Mouse (Mus musculus) E14TG2a.4 (cell line): ENCODE data around the gene Smg7.
A peak's percentile ranks its signal among the peaks of the same experiment; 100 is the strongest.

Source experiments
- H3K27me3 ChIP-seq: 2 replicates; pipeline ENCODE4 v1.6.1; 2014; ENCODE audit warnings: low read length, control low read depth; ENCODE audit not compliant: insufficient read depth
- H3K36me3 ChIP-seq: 2 replicates; pipeline ENCODE4 v1.6.1; 2014; ENCODE audit warnings: low read length, control low read depth; ENCODE audit not compliant: insufficient read depth
- H3K4me1 ChIP-seq: replicated peaks from 2 replicates; pipeline ENCODE4 v1.6.1; 2014; ENCODE audit warnings: low read depth, low read length, control low read depth
- H3K4me3 ChIP-seq: replicated peaks from 2 replicates; pipeline ENCODE4 v1.5.1; 2014; ENCODE audit warnings: mild to moderate bottlenecking, low read length
- H3K9me3 ChIP-seq: 2 replicates; pipeline ENCODE4 v1.6.1; 2014; ENCODE audit warnings: low read length, control low read depth
- CTCF ChIP-seq: conservative IDR thresholded peaks from 2 replicates; pipeline ENCODE4 v1.5.1; 2014; ENCODE audit warnings: low read length
- NANOG ChIP-seq: IDR thresholded peaks from 2 replicates; pipeline ENCODE4 v1.6.1; 2014; ENCODE audit warnings: borderline replicate concordance, low read length, mixed read lengths
- POU5F1 ChIP-seq: IDR thresholded peaks from 2 replicates; pipeline ENCODE4 v1.6.1; 2014; ENCODE audit warnings: low read length, borderline replicate concordance

Smg7 gene

GRCm38 (mm10) chr1:152831619-152832018, 70.8 kb downstream of the Smg7 start:
- TF ChIP-seq POU5F1 (no peak), NANOG (no peak), CTCF (no peak)
- H3K4me1 ChIP-seq, result peaks cover 93% of the 10 kb centered on the region
- H3K4me3 ChIP-seq, result 0 out of 2 replicates have a peak overlapping the region, but pooled peaks have one; percentile 1
- H3K36me3 ChIP-seq, result peaks cover 62% of the 10 kb centered on the region
- H3K27me3 ChIP-seq, result no peaks in the 10 kb centered on the region
- H3K9me3 ChIP-seq, result no peaks in the 10 kb centered on the region

DNA sequence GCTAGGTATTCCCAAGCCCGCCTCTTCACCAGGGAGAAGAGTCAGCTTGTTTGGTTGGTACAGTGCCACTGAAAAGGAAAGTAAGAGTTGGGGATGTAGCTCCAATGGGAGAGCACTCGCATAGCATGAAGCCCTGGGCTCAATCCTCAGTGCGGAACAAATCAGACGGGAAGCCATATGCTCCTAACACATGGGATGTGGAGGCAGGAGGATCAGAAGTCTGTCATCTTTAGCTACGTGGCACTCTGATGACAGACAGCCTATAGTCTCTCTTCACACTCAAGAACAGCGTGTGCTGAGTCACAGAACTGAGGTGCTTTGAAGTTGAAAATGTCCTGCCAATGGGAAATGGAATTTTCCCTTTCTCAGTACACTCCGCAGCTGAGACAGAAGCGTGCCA, 71.4 kb downstream of the Smg7 start:
- Histone ChIP-seq H3K27me3 (no peaks in the 10 kb centered on the region), H3K36me3 (peaks cover 56% of the 10 kb centered on the region), H3K9me3 (no peaks in the 10 kb centered on the region), H3K4me3 (no peak overlapping the region), H3K4me1 (peaks cover 87% of the 10 kb centered on the region)
- TF ChIP-seq CTCF (no peak), POU5F1 (no peak), NANOG (no peak)

DNA sequence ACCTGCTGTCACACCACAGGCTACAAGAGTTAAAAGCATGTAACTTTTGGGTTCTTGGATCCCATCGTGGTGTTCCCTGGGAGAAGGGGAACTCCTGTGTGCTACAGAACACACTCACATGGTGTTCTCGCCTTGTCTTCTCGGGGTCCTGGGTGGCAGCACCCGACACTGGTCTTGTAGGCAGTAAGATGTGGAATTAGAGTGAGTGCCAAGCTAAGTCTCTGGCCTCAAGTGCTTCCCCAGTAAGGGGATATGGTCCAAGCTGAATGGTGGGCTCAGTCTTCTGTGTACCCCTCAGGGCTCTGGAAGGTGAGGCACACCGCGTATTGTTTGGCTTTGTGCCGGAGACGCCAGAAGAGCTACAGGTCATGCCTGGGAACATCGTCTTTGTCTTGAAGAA, 72.4 kb downstream of the Smg7 start:
- peaks cover 46% of the 10 kb centered on the region for H3K36me3 ChIP-seq
- H3K4me1 ChIP-seq, result peaks cover 77% of the 10 kb centered on the region
- no peaks in the 10 kb centered on the region for H3K27me3 ChIP-seq
- no peak overlapping the region for H3K4me3 ChIP-seq
- no peaks in the 10 kb centered on the region for H3K9me3 ChIP-seq
- TF ChIP-seq CTCF (no peak), NANOG (no peak), POU5F1 (no peak)

- Histone ChIP-seq H3K4me3 (peak overlapping the region; percentile 35; the same call in 1 of the 2 replicates), H3K27me3 (no peaks in the 10 kb centered on the region), H3K4me1 (peaks cover 68% of the 10 kb centered on the region), H3K36me3 (peaks cover 34% of the 10 kb centered on the region), H3K9me3 (no peaks in the 10 kb centered on the region)
- TF ChIP-seq CTCF, result no peak
- no peak for TF ChIP-seq POU5F1
- TF ChIP-seq NANOG, result no peak
These were observed 73.7 kb downstream of the Smg7 start for GRCm38 (mm10) chr1:152828637-152829355.

DNA sequence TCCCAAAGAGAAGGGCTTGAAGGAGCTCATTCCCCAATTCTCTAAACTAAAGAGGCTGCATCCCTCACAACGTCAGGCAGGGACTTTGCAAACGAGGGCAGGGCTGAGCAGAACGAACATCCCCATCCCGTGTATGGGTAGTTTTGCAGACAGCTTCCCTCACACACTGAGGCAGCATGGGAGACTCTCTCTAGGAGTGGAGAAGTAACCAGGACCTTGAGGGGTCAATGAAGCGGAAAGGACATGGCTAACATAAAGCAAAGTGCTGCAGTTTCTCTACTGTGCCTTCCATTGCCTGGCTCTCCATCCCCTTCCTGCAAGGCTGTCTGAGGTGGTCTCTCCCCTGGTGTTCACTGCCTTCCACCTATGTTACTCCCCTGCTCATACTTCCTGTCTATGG, 74.3 kb downstream of the Smg7 start:
- peak overlapping the region; percentile 35; the same call in 1 of the 2 replicates for H3K4me3 ChIP-seq
- H3K36me3 ChIP-seq, result peaks cover 30% of the 10 kb centered on the region
- no peak for TF ChIP-seq POU5F1
- no peak for TF ChIP-seq CTCF
- TF ChIP-seq NANOG, result no peak
- no peaks in the 10 kb centered on the region for H3K27me3 ChIP-seq
- peaks cover 61% of the 10 kb centered on the region for H3K4me1 ChIP-seq
- no peaks in the 10 kb centered on the region for H3K9me3 ChIP-seq

DNA sequence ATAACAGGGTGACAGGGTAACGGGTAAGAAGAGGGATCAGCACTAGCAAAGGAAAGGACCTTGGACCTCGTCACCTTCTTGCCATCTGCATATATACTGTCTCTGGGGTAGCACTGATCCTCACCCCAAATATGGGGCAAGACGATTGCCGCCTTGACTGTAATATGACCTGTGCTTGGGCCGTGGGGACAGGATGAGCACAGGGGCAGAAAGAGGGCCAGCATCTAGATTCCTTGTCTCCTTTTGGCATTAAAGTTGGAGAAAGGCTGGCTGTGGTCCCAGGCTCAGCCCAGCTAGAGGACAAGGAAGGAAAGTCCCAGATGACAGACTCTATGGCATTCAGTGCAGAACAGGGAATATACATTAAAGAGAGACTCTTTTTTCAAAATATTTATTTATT, 76.0 kb downstream of the Smg7 start:
- H3K9me3 ChIP-seq, result no peaks in the 10 kb centered on the region
- H3K4me1 ChIP-seq, result peaks cover 44% of the 10 kb centered on the region
- H3K4me3 ChIP-seq, result no peak overlapping the region
- H3K27me3 ChIP-seq, result no peaks in the 10 kb centered on the region
- no peak for TF ChIP-seq CTCF
- no peak for TF ChIP-seq NANOG
- TF ChIP-seq POU5F1, result no peak
- H3K36me3 ChIP-seq, result peaks cover 13% of the 10 kb centered on the region

DNA sequence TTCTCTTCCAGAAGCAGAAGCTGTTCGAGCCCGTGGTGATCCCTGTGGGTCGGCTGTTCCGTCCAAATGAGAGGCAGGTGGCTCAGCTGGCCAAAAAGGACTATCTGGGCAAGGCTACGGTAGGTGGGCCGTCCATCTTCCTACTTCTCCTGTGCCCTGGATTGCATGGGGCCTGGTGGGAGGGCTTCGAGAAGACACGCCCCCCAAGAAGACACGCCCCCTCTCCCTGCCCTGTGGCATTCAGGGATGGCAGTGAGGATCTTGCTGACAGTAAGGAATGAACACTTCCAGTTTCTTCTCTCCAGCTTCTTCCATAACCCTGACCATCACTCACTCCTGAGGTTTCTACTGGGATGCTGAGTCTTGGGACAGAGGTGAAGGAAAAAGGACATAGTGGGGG, 78.2 kb downstream of the Smg7 start:
- TF ChIP-seq CTCF (no peak), POU5F1 (no peak), NANOG (no peak)
- Histone ChIP-seq H3K36me3 (no peaks in the 10 kb centered on the region), H3K9me3 (no peaks in the 10 kb centered on the region), H3K4me3 (no peak overlapping the region), H3K4me1 (peaks cover 32% of the 10 kb centered on the region), H3K27me3 (no peaks in the 10 kb centered on the region)

GRCm38 (mm10) chr1:152821746-152822145, 80.7 kb downstream of the Smg7 start:
- Histone ChIP-seq H3K9me3 (no peaks in the 10 kb centered on the region), H3K27me3 (no peaks in the 10 kb centered on the region), H3K4me1 (peaks cover 31% of the 10 kb centered on the region), H3K4me3 (no peak overlapping the region), H3K36me3 (no peaks in the 10 kb centered on the region)
- TF ChIP-seq CTCF, result no peak
- TF ChIP-seq NANOG, result no peak
- no peak for TF ChIP-seq POU5F1
